Mouse (Mus musculus): ENCODE data around the gene Kctd17.

- TF ChIP-seq CTCF (IDR thresholded peaks at IDR 0.05; ENCODE audit: borderline replicate concordance, insufficient read depth, low read length): no peak
- no peak for TF ChIP-seq POLR2A (IDR thresholded peaks at IDR 0.05; ENCODE audit: low read depth, low read length)
These were observed 43.9 kb upstream of the Kctd17 start for GRCm38 (mm10) chr15:78384220-78385116.

Data from embryonic fibroblast, embryonic 13.5 days (primary cell).